Mouse (Mus musculus): ENCODE data around the gene Fam221b. TPM values are rescaled to one million over a fixed set of nuclear protein-coding genes. Genes with fewer than 3 reads are reported as not detected.

Gene Fam221b
- total RNA-seq, 1 experiment, result 9.3 TPM

GRCm38 (mm10) chr4:43673703-43674102, 4.8 kb upstream of the Fam221b start:
- Histone ChIP-seq H3K9me3 (ENCODE audit: control insufficient read depth, insufficient read depth, low read depth, low read length) (no peaks in the 10 kb centered on the region), H3K4me1 (ENCODE audit: control insufficient read depth in 2 of 2, insufficient read depth in 2 of 2, low read length in 2 of 2, poor library complexity in 1 of 2) (peaks cover 2 to 4% of the 10 kb centered on the region in 2 experiments; a peak in 1 of 4 replicates), H3K9ac (ENCODE audit: insufficient read depth, low read depth, low read length, poor library complexity, severe bottlenecking) (no peak overlapping the region), H3K4me3 (ENCODE audit: insufficient read depth in 1 of 2, low read depth in 1 of 2, low read length in 2 of 2, poor library complexity in 1 of 2, severe bottlenecking in 1 of 2) (no peak overlapping the region), H3K27ac (ENCODE audit: insufficient read depth, low read depth, low read length, poor library complexity, severe bottlenecking) (no peak overlapping the region), H3K36me3 (ENCODE audit: control insufficient read depth, insufficient read depth, low read length, poor library complexity, severe bottlenecking) (no peaks in the 10 kb centered on the region; the same call in 1 of the 2 replicates)
- TF ChIP-seq HCFC1 (IDR thresholded peaks at IDR 0.05; ENCODE audit: borderline replicate concordance, insufficient read depth, low read length) (no peak), CHD2 (IDR thresholded peaks at IDR 0.05; ENCODE audit: low read depth, low read length) (no peak), MAFK (IDR thresholded peaks at IDR 0.05; ENCODE audit: insufficient read depth, low read depth, low read length) (no peak), ZNF384 (IDR thresholded peaks at IDR 0.05; ENCODE audit: low read depth, low read length) (no peak), ZC3H11A (IDR thresholded peaks at IDR 0.05; ENCODE audit: borderline replicate concordance, low read depth, low read length) (no peak)
- in situ Hi-C loops (cut with MboI; ENCODE audit: low sequenced_read_pairs in 2 of 2, unreplicated experiment in 2 of 2), result no loop called here
- DNase-seq (ENCODE audit: low read depth, low spot score), result no peak

- H3K36me3 ChIP-seq (ENCODE audit: control insufficient read depth, insufficient read depth, low read length, poor library complexity, severe bottlenecking), result no peaks in the 10 kb centered on the region; the same call in 1 of the 2 replicates
- H3K9me3 ChIP-seq (ENCODE audit: control insufficient read depth, insufficient read depth, low read depth, low read length), result no peaks in the 10 kb centered on the region
- DNase-seq (ENCODE audit: low read depth, low spot score), result peak; percentile 94
- no peak overlapping the region for H3K27ac ChIP-seq (ENCODE audit: insufficient read depth, low read depth, low read length, poor library complexity, severe bottlenecking)
- peaks cover 2 to 4% of the 10 kb centered on the region in 2 experiments; a peak in 1 of 4 replicates for H3K4me1 ChIP-seq (ENCODE audit: control insufficient read depth in 2 of 2, insufficient read depth in 2 of 2, low read length in 2 of 2, poor library complexity in 1 of 2)
- no peak overlapping the region for H3K9ac ChIP-seq (ENCODE audit: insufficient read depth, low read depth, low read length, poor library complexity, severe bottlenecking)
- TF ChIP-seq MAFK (IDR thresholded peaks at IDR 0.05; ENCODE audit: insufficient read depth, low read depth, low read length) (no peak), CHD2 (IDR thresholded peaks at IDR 0.05; ENCODE audit: low read depth, low read length) (no peak), ZNF384 (IDR thresholded peaks at IDR 0.05; ENCODE audit: low read depth, low read length) (no peak), HCFC1 (IDR thresholded peaks at IDR 0.05; ENCODE audit: borderline replicate concordance, insufficient read depth, low read length) (no peak)
- in situ Hi-C loops (cut with MboI; ENCODE audit: low sequenced_read_pairs in 2 of 2, unreplicated experiment in 2 of 2), result no loop called here
- H3K4me3 ChIP-seq (ENCODE audit: insufficient read depth in 1 of 2, low read depth in 1 of 2, low read length in 2 of 2, poor library complexity in 1 of 2, severe bottlenecking in 1 of 2), result no peak overlapping the region
Measured at GRCm38 (mm10) chr4:43672070-43672469, 3.1 kb upstream of the Fam221b start.

- H3K4me3 ChIP-seq (ENCODE audit: insufficient read depth in 1 of 2, low read depth in 1 of 2, low read length in 2 of 2, poor library complexity in 1 of 2, severe bottlenecking in 1 of 2), result peak overlapping the region; percentile 69 to 73
- no peak for DNase-seq (ENCODE audit: low read depth, low spot score)
- no peak overlapping the region for H3K27ac ChIP-seq (ENCODE audit: insufficient read depth, low read depth, low read length, poor library complexity, severe bottlenecking)
- TF ChIP-seq HCFC1 (IDR thresholded peaks at IDR 0.05; ENCODE audit: borderline replicate concordance, insufficient read depth, low read length), result no peak
- no peak for TF ChIP-seq ZC3H11A (IDR thresholded peaks at IDR 0.05; ENCODE audit: borderline replicate concordance, low read depth, low read length)
- TF ChIP-seq CHD2 (IDR thresholded peaks at IDR 0.05; ENCODE audit: low read depth, low read length), result no peak
- TF ChIP-seq MAFK (IDR thresholded peaks at IDR 0.05; ENCODE audit: insufficient read depth, low read depth, low read length), result no peak
- no peak for TF ChIP-seq ZNF384 (IDR thresholded peaks at IDR 0.05; ENCODE audit: low read depth, low read length)
- H3K4me1 ChIP-seq (ENCODE audit: control insufficient read depth in 2 of 2, insufficient read depth in 2 of 2, low read length in 2 of 2, poor library complexity in 1 of 2), result peaks cover 0 to 2% of the 10 kb centered on the region in 2 experiments; a peak in 1 of 4 replicates
- H3K36me3 ChIP-seq (ENCODE audit: control insufficient read depth, insufficient read depth, low read length, poor library complexity, severe bottlenecking), result no peaks in the 10 kb centered on the region; the same call in 1 of the 2 replicates
- in situ Hi-C loops (cut with MboI; ENCODE audit: low sequenced_read_pairs in 2 of 2, unreplicated experiment in 2 of 2), result no loop called here
- H3K9ac ChIP-seq (ENCODE audit: insufficient read depth, low read depth, low read length, poor library complexity, severe bottlenecking), result peak overlapping the region; percentile 65
- no peaks in the 10 kb centered on the region for H3K9me3 ChIP-seq (ENCODE audit: control insufficient read depth, insufficient read depth, low read depth, low read length)
Measured at GRCm38 (mm10) chr4:43669428-43669794, 466 bp upstream of the Fam221b start.

GRCm38 (mm10) chr4:43666412-43666811, 2.5 kb downstream of the Fam221b start:
- Histone ChIP-seq H3K4me1 (ENCODE audit: control insufficient read depth in 2 of 2, insufficient read depth in 2 of 2, low read length in 2 of 2, poor library complexity in 1 of 2) (peaks cover 0 to 2% of the 10 kb centered on the region in 2 experiments; a peak in 1 of 4 replicates), H3K9ac (ENCODE audit: insufficient read depth, low read depth, low read length, poor library complexity, severe bottlenecking) (no peak overlapping the region), H3K36me3 (ENCODE audit: control insufficient read depth, insufficient read depth, low read length, poor library complexity, severe bottlenecking) (no peaks in the 10 kb centered on the region), H3K9me3 (ENCODE audit: control insufficient read depth, insufficient read depth, low read depth, low read length) (no peaks in the 10 kb centered on the region), H3K27ac (ENCODE audit: insufficient read depth, low read depth, low read length, poor library complexity, severe bottlenecking) (no peak overlapping the region), H3K4me3 (ENCODE audit: insufficient read depth in 1 of 2, low read depth in 1 of 2, low read length in 2 of 2, poor library complexity in 1 of 2, severe bottlenecking in 1 of 2) (no peak overlapping the region)
- no peak for DNase-seq (ENCODE audit: low read depth, low spot score)
- TF ChIP-seq ZC3H11A (IDR thresholded peaks at IDR 0.05; ENCODE audit: borderline replicate concordance, low read depth, low read length), result 0 out of 2 replicates have a peak, but pooled peaks have one; percentile 22
- TF ChIP-seq MAFK (IDR thresholded peaks at IDR 0.05; ENCODE audit: insufficient read depth, low read depth, low read length), result no peak
- in situ Hi-C loops (cut with MboI; ENCODE audit: low sequenced_read_pairs in 2 of 2, unreplicated experiment in 2 of 2), result no loop called here

GRCm38 (mm10) chr4:43657146-43657545, 11.8 kb downstream of the Fam221b start:
- H3K36me3 ChIP-seq (ENCODE audit: control insufficient read depth, insufficient read depth, low read length, poor library complexity, severe bottlenecking), result no peaks in the 10 kb centered on the region
- H3K27ac ChIP-seq (ENCODE audit: insufficient read depth, low read depth, low read length, poor library complexity, severe bottlenecking), result no peak overlapping the region
- in situ Hi-C loops (cut with MboI; ENCODE audit: low sequenced_read_pairs in 2 of 2, unreplicated experiment in 2 of 2), result no loop called here
- H3K4me1 ChIP-seq (ENCODE audit: control insufficient read depth in 2 of 2, insufficient read depth in 2 of 2, low read length in 2 of 2, poor library complexity in 1 of 2), result peaks cover 0 to 2% of the 10 kb centered on the region in 2 experiments; a peak in 1 of 4 replicates
- H3K4me3 ChIP-seq (ENCODE audit: insufficient read depth in 1 of 2, low read depth in 1 of 2, low read length in 2 of 2, poor library complexity in 1 of 2, severe bottlenecking in 1 of 2), result peak overlapping the region in 1 of 2 experiments; percentile 92; a peak in 2 of 4 replicates
- no peaks in the 10 kb centered on the region for H3K9me3 ChIP-seq (ENCODE audit: control insufficient read depth, insufficient read depth, low read depth, low read length)
- TF ChIP-seq ZNF384 (IDR thresholded peaks at IDR 0.05; ENCODE audit: low read depth, low read length) (no peak), ZC3H11A (IDR thresholded peaks at IDR 0.05; ENCODE audit: borderline replicate concordance, low read depth, low read length) (no peak), CHD2 (IDR thresholded peaks at IDR 0.05; ENCODE audit: low read depth, low read length) (no peak), HCFC1 (IDR thresholded peaks at IDR 0.05; ENCODE audit: borderline replicate concordance, insufficient read depth, low read length) (no peak), MAFK (IDR thresholded peaks at IDR 0.05; ENCODE audit: insufficient read depth, low read depth, low read length) (no peak)
- no peak overlapping the region for H3K9ac ChIP-seq (ENCODE audit: insufficient read depth, low read depth, low read length, poor library complexity, severe bottlenecking)
- DNase-seq (ENCODE audit: low read depth, low spot score), result no peak
